Mouse (Mus musculus) kidney, embryonic 15.5 days (tissue): Measurements from ENCODE around the gene Erbb3. TPM values are rescaled to one million over a fixed set of nuclear protein-coding genes. Genes with fewer than 3 reads are reported as not detected.

Source experiments
- ATAC-seq: fragments of 200-750 bp; cut with Nextera tagmentation; replicated peaks from 2 replicates; pipeline ENCODE4 v1.8.0; 2017; ENCODE audit warnings: moderate TSS enrichment; ENCODE audit not compliant: low FRiP score
- H3K27ac ChIP-seq: fragments of 300-500 bp; sonication (generic); 2 replicates; pipeline ENCODE4 v1.5.1; 2015; ENCODE audit warnings: mild to moderate bottlenecking, inconsistent platforms
- H3K27me3 ChIP-seq: fragments of 300-500 bp; sonication (generic); 2 replicates; pipeline ENCODE4 v1.6.1; 2015; ENCODE audit warnings: inconsistent platforms
- H3K36me3 ChIP-seq: fragments of 300-500 bp; sonication (generic); 2 replicates; pipeline ENCODE4 v1.6.1; 2015; ENCODE audit warnings: inconsistent platforms
- H3K4me1 ChIP-seq: fragments of 300-500 bp; sonication (generic); 2 replicates; pipeline ENCODE4 v1.6.1; 2015; ENCODE audit warnings: inconsistent platforms
- H3K4me2 ChIP-seq: fragments of 300-500 bp; sonication (generic); 2 replicates; pipeline ENCODE4 v1.6.1; 2015; ENCODE audit warnings: moderate library complexity, mild to moderate bottlenecking, inconsistent platforms
- H3K4me3 ChIP-seq: fragments of 300-500 bp; sonication (generic); replicated peaks from 2 replicates; pipeline ENCODE4 v1.5.1; 2015; ENCODE audit warnings: mild to moderate bottlenecking, inconsistent platforms
- H3K9ac ChIP-seq: fragments of 300-500 bp; sonication (generic); 2 replicates; pipeline ENCODE4 v1.6.1; 2015; ENCODE audit warnings: mild to moderate bottlenecking, inconsistent platforms
- H3K9me3 ChIP-seq: fragments of 300-500 bp; sonication (generic); replicated peaks from 2 replicates; pipeline ENCODE4 v1.6.1; 2016; ENCODE audit warnings: inconsistent platforms
- WGBS: fragments of 180-500 bp; shearing (Covaris S2); methylation state at CpG from one replicate; pipeline ENCODE4 v1.1.7; 2015; ENCODE audit warnings: mixed read lengths; 5-methylcytosine and 5-hydroxymethylcytosine counted together
- polyA plus RNA-seq: library from polyadenylated mRNA; unstranded; fragments of >200 nt; fragmentation: Nextera tagmentation; extraction: Ambion mirVana; gene quantifications from 2 replicates; pipeline ENCODE4 v1.2.1, GENCODE M21; 2015

The Erbb3 gene
- polyA plus RNA-seq, 1 experiment from 2014 or later = 10.7 TPM

GRCm38 (mm10) chr10:128536266-128536940 lies 53.0 kb downstream of the Erbb3 start:
- H3K4me3 ChIP-seq = peak overlapping the region; percentile 23
- H3K4me1 ChIP-seq = peaks cover 11% of the 10 kb centered on the region
- H3K27ac ChIP-seq = peak overlapping the region; percentile 56
- H3K9me3 ChIP-seq = no peaks in the 10 kb centered on the region
- peak overlapping the region; percentile 47 for H3K4me2 ChIP-seq
- 15% methylated on average over 18 of the region's 18 CpGs for WGBS
- H3K36me3 ChIP-seq = peaks cover 1% of the 10 kb centered on the region; the same call in 1 of the 2 replicates
- no peak overlapping the region for H3K9ac ChIP-seq
- peak; percentile 93 for ATAC-seq
- no peaks in the 10 kb centered on the region for H3K27me3 ChIP-seq

DNA sequence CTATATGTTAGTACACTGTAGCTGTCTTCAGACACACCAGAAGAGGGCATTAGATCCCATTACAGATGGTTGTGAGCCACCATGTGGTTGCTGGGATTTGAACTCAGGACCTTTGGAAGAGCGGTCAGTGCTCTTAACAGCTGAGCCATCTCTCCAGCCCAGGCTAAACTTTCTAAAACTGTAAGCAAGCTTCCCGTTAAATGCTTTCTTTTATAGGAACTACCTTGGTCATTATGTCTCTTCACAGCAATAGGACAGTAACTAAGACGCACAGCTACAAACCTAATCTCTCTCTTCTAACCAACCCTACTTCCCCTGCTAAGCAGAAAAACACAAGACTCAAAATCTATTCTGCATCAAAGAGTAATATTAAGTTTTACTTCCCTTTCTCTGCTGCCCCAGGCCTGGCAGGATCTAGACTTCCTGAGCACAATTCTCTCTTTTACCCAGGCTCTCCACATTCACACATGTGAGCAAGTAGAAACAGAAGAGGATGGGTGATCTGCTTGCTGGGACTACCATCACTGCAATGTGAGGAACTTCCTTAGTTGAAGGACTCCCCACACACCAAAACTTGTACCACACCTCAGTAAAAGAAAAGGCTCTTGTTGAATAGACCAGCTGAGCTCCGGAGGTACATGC lies 53.7 kb downstream of the Erbb3 start:
- Histone ChIP-seq H3K36me3 (no peaks in the 10 kb centered on the region), H3K4me2 (peak overlapping the region; percentile 47), H3K4me3 (peak overlapping the region; percentile 23), H3K9me3 (no peaks in the 10 kb centered on the region), H3K27me3 (no peaks in the 10 kb centered on the region), H3K27ac (peak overlapping the region; percentile 56; the same call in 1 of the 2 replicates), H3K9ac (no peak overlapping the region), H3K4me1 (peaks cover 11% of the 10 kb centered on the region)
- ATAC-seq = 0 out of 2 replicates have a peak, but pooled peaks have one; percentile 13
- WGBS = 67% methylated on average over 4 of the region's 4 CpGs

GRCm38 (mm10) chr10:128535206-128535605 lies 54.2 kb downstream of the Erbb3 start:
- H3K9ac ChIP-seq = no peak overlapping the region
- H3K4me3 ChIP-seq = no peak overlapping the region
- no peaks in the 10 kb centered on the region for H3K36me3 ChIP-seq
- H3K4me1 ChIP-seq = peaks cover 11% of the 10 kb centered on the region
- ATAC-seq = no peak
- H3K27ac ChIP-seq = no peak overlapping the region
- WGBS = 75% methylated on average over 2 of the region's 2 CpGs
- H3K4me2 ChIP-seq = no peak overlapping the region
- H3K27me3 ChIP-seq = no peaks in the 10 kb centered on the region
- H3K9me3 ChIP-seq = no peaks in the 10 kb centered on the region

- 26% methylated on average over 28 of the region's 28 CpGs for WGBS
- Histone ChIP-seq H3K4me1 (peaks cover 18% of the 10 kb centered on the region), H3K4me2 (peak overlapping the region; percentile 100), H3K9me3 (no peaks in the 10 kb centered on the region), H3K27ac (peak overlapping the region; percentile 85), H3K27me3 (peaks cover 17% of the 10 kb centered on the region), H3K36me3 (peaks cover 7% of the 10 kb centered on the region; the same call in 1 of the 2 replicates), H3K4me3 (peak overlapping the region; percentile 90), H3K9ac (peak overlapping the region; percentile 38)
- no peak for ATAC-seq
Observed at GRCm38 (mm10) chr10:128526366-128527356, 62.8 kb downstream of the Erbb3 start.

- under 1% methylated on average over 37 of the region's 37 CpGs for WGBS
Observed at GRCm38 (mm10) chr10:128525671-128526308, 63.7 kb downstream of the Erbb3 start, which contains the start of gene Esyt1. TSS of gene Esyt1 (minus strand) at chr10:128525871.

GRCm38 (mm10) chr10:128524732-128525662 lies 64.5 kb downstream of the Erbb3 start:
- H3K9me3 ChIP-seq = no peaks in the 10 kb centered on the region
- H3K4me2 ChIP-seq = peak overlapping the region; percentile 100
- peak overlapping the region; percentile 90 for H3K4me3 ChIP-seq
- peak overlapping the region; percentile 77 for H3K9ac ChIP-seq
- peak; percentile 49 for ATAC-seq
- H3K27me3 ChIP-seq = peaks cover 17% of the 10 kb centered on the region
- under 1% methylated on average over 58 of the region's 58 CpGs for WGBS
- H3K4me1 ChIP-seq = peaks cover 18% of the 10 kb centered on the region
- H3K27ac ChIP-seq = peak overlapping the region; percentile 85
- H3K36me3 ChIP-seq = peaks cover 20% of the 10 kb centered on the region

More at GRCm38 (mm10) chr10:128525671-128526308, 63.7 kb downstream of the Erbb3 start, which contains the start of gene Esyt1:
- peaks cover 13% of the 10 kb centered on the region for H3K36me3 ChIP-seq
- peak within 1 kb of the TSS; percentile 85 for H3K27ac ChIP-seq
- no peaks in the 10 kb centered on the region for H3K9me3 ChIP-seq
- H3K4me2 ChIP-seq = peak within 1 kb of the TSS; percentile 100
- peaks cover 17% of the 10 kb centered on the region for H3K27me3 ChIP-seq
- H3K4me1 ChIP-seq = peaks cover 18% of the 10 kb centered on the region
- H3K4me3 ChIP-seq = peak within 1 kb of the TSS; percentile 90
- peak; percentile 98 for ATAC-seq
- H3K9ac ChIP-seq = peak within 1 kb of the TSS; percentile 77

DNA sequence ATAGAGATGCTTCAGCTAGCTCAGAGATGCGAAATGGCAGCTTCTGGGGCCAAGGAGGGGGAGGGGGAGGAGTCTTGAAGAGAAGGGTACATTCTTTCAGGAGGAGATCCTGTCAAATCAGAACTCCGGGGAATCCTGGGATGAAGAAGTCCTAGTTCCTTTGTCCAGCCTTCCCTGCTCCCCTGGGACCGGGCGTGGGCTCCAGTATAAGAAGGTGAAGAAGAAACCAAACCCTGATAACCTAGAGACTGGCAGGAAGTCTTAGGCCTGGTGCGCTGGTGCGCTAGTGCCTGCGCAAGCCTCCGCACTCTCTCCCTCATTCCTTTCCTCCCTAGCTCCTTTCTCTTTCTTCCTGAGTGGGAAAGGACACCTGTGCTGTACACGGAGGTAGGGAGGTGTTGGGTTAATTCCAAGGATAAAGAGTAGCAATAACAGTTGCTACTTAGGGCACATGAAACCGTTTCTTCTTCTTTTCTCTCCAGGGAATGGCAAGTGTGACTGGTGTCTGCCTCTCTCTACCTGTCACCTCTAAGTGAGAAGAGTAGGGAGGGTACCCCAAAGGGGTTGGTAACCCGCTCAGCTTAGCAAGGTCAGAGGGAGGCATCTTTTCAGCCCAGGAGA lies 65.2 kb downstream of the Erbb3 start:
- H3K4me1 ChIP-seq = peaks cover 18% of the 10 kb centered on the region
- H3K27me3 ChIP-seq = peaks cover 17% of the 10 kb centered on the region
- 19% methylated on average over 11 of the region's 11 CpGs for WGBS
- peak overlapping the region; percentile 90 for H3K4me3 ChIP-seq
- ATAC-seq = no peak
- H3K9ac ChIP-seq = peak overlapping the region; percentile 77
- no peaks in the 10 kb centered on the region for H3K9me3 ChIP-seq
- H3K27ac ChIP-seq = no peak overlapping the region
- H3K36me3 ChIP-seq = peaks cover 27% of the 10 kb centered on the region
- peak overlapping the region; percentile 100 for H3K4me2 ChIP-seq

DNA sequence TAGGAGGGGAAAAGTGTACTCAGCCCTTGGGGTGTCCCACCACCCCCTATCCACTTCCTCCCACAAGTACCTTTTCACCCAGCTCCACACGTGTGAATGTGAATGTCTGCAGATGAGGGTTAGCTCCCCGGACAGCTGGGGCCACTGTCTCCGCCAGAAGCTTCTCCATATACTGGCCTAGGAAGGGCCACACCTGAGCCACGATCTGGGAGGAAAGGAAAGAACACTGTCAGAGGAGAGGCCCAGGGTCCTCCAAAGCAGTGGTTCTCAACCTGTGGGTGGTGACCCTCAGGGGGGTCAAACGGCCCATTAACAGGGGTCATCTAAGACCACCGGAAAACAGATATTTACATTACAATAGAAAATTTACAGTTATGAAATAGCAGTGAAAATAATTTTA lies 67.1 kb downstream of the Erbb3 start:
- H3K36me3 ChIP-seq = peaks cover 34% of the 10 kb centered on the region
- H3K4me1 ChIP-seq = peaks cover 27% of the 10 kb centered on the region
- H3K4me2 ChIP-seq = no peak overlapping the region
- no peak overlapping the region for H3K27ac ChIP-seq
- no peak overlapping the region for H3K4me3 ChIP-seq
- WGBS = 73% methylated on average over 6 of the region's 6 CpGs
- no peak overlapping the region for H3K9ac ChIP-seq
- H3K27me3 ChIP-seq = peaks cover 12% of the 10 kb centered on the region
- ATAC-seq = no peak
- H3K9me3 ChIP-seq = no peaks in the 10 kb centered on the region

GRCm38 (mm10) chr10:128520591-128520990 lies 68.9 kb downstream of the Erbb3 start:
- Histone ChIP-seq H3K27me3 (peaks cover 25% of the 10 kb centered on the region), H3K4me2 (no peak overlapping the region), H3K27ac (no peak overlapping the region), H3K36me3 (peaks cover 35% of the 10 kb centered on the region), H3K4me1 (peaks cover 35% of the 10 kb centered on the region), H3K9ac (no peak overlapping the region), H3K4me3 (no peak overlapping the region), H3K9me3 (no peaks in the 10 kb centered on the region)
- no peak for ATAC-seq
- WGBS = 89% methylated on average over 16 of the region's 16 CpGs

- peaks cover 24% of the 10 kb centered on the region for H3K4me1 ChIP-seq
- no peak overlapping the region for H3K4me3 ChIP-seq
- WGBS = 80% methylated on average over 7 of the region's 7 CpGs
- peaks cover 23% of the 10 kb centered on the region for H3K27me3 ChIP-seq
- H3K36me3 ChIP-seq = peaks cover 43% of the 10 kb centered on the region
- no peak overlapping the region for H3K9ac ChIP-seq
- H3K4me2 ChIP-seq = no peak overlapping the region
- no peak for ATAC-seq
- no peak overlapping the region for H3K27ac ChIP-seq
- H3K9me3 ChIP-seq = no peaks in the 10 kb centered on the region
Observed at GRCm38 (mm10) chr10:128518833-128519232, 70.6 kb downstream of the Erbb3 start.
